Mouse (Mus musculus) ES-E14 (cell line): ENCODE results near the gene Ccdc181.

ENCODE experiments used
- CHD2 ChIP-seq: IDR thresholded peaks from 2 replicates; pipeline ENCODE4 v1.6.1; 2014; ENCODE audit warnings: mild to moderate bottlenecking, low read depth, low read length, inconsistent platforms
- ZC3H11A ChIP-seq: IDR thresholded peaks from 2 replicates; pipeline ENCODE4 v1.6.1; 2012; ENCODE audit warnings: low read depth, mild to moderate bottlenecking, inconsistent platforms, low read length, borderline replicate concordance
- ZNF384 ChIP-seq: IDR thresholded peaks from 2 replicates; pipeline ENCODE4 v1.6.1; 2012; ENCODE audit warnings: low read depth, low read length, inconsistent platforms

GRCm38 (mm10) chr1:164275455-164275954, at the start of gene Ccdc181:
- TF ChIP-seq ZNF384 (no peak), ZC3H11A (no peak), CHD2 (no peak)
